Mouse (Mus musculus): Measurements from ENCODE around the gene Dnlz. TPM values are rescaled to one million over a fixed set of nuclear protein-coding genes. Genes with fewer than 3 reads are reported as not detected.

The Dnlz gene
- total RNA-seq, 2 experiments from 2014 or later = 14.8 to 16.3 TPM

GRCm38 (mm10) chr2:26324917-26325316 is 27.0 kb downstream of the Dnlz start:
- intact Hi-C loops (cut with DNase I) = loop anchor here (1.0 to 10.0 kb wide), 4 partner anchors 27 to 240 kb away; partner anchors contain the start of genes Dnlz, Inpp5e and Sec16a
- DNase-seq = peak; percentile 72 to 78

GRCm38 (mm10) chr2:26323589-26324325 is 28.2 kb downstream of the Dnlz start:
- peak in 1 of 2 experiments; percentile 60 for DNase-seq
- intact Hi-C loops (cut with DNase I) = loop anchor here (5.0 to 10.0 kb wide), 2 partner anchors 124 to 241 kb away; partner anchors contain the start of gene Sec16a

DNA sequence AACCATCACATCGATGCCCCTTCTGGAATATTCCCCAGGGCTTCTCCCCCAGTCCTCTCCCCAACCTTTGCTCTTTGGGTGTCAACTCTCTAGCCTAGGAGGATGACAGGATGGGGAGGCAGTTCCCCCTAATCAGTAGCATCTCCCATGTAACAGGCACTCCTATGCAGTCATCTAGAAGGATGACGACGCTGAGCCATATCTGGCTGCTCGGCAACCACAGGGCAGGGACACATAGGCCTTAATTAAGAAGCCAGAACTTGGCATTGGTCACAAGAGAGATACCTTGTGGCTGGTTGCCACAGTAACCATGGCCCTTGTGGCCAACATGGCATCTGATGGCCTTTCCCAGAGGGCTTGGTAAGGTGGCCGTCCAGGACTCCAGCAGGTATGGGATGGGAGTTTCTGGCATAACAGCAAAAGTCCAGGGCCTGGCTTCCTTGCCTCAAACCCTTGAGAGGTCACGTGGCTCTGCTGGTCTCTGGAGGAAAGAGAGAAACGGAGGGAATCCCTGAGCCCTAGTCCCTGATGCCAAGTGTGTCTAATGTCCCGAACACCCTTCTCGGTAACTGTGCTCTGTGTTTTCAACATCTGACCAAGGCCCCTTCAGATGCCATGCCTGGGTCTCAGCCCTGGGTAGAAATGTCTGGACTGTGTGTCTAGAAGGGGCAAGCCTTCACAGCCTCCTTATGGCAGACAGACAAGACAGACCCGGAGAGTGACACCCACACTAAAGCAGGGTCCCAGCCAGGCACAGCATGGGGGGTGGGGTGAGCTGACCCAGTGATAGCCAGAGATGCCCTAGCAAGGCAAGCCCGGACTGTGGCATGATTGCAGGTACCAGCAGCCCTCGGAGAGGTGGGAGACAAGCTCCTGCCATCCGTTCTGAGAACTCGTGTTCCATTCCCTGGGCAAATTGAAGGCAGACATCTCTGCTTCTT is 31.4 kb downstream of the Dnlz start:
- no peak for DNase-seq
- intact Hi-C loops (cut with DNase I) = loop anchor here (5.0 to 10.0 kb wide), 2 partner anchors 127 to 244 kb away; partner anchors contain the start of gene Sec16a

GRCm38 (mm10) chr2:26319519-26320244 is 32.2 kb downstream of the Dnlz start:
- DNase-seq = no peak
- intact Hi-C loops (cut with DNase I) = loop anchor here (5.0 to 10.0 kb wide), 3 partner anchors 33 to 245 kb away; partner anchors contain the start of genes Dnlz and Sec16a

DNA sequence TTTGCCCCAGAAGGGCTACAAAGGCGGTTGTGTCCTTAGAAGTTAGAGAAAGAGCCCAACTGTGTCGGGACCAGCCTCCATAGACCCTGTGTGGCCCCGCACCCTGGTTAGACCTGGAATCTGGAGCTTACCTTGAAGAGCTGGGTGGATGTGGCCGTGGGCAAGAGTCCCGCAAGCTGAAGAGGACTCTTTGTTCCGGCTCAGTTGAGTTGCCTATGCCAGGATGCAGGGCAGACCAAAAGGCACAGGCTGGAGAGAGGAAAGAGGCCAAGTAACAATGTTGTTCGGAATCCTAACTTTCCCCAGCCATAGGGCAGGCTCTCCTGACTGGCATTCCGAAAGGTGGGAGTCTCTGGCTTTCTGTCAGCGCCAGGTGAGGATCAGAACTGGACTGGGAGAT is 32.8 kb downstream of the Dnlz start:
- intact Hi-C loops (cut with DNase I) = loop anchor here (5.0 kb wide), 1 partner anchor 33 kb away; the partner anchor contains the start of gene Dnlz
- DNase-seq = no peak

- intact Hi-C loops (cut with DNase I) = loop anchor here (5.0 kb wide), 1 partner anchor 34 kb away; the partner anchor contains the start of gene Dnlz
Observed at GRCm38 (mm10) chr2:26317991-26318672, 33.8 kb downstream of the Dnlz start.

GRCm38 (mm10) chr2:26317371-26317770 is 34.5 kb downstream of the Dnlz start:
- DNase-seq = no peak
- intact Hi-C loops (cut with DNase I) = loop anchor here (5.0 kb wide), 1 partner anchor 35 kb away; the partner anchor contains the start of gene Dnlz

More at GRCm38 (mm10) chr2:26317991-26318672, 33.8 kb downstream of the Dnlz start:
- DNase-seq = no peak

DNA sequence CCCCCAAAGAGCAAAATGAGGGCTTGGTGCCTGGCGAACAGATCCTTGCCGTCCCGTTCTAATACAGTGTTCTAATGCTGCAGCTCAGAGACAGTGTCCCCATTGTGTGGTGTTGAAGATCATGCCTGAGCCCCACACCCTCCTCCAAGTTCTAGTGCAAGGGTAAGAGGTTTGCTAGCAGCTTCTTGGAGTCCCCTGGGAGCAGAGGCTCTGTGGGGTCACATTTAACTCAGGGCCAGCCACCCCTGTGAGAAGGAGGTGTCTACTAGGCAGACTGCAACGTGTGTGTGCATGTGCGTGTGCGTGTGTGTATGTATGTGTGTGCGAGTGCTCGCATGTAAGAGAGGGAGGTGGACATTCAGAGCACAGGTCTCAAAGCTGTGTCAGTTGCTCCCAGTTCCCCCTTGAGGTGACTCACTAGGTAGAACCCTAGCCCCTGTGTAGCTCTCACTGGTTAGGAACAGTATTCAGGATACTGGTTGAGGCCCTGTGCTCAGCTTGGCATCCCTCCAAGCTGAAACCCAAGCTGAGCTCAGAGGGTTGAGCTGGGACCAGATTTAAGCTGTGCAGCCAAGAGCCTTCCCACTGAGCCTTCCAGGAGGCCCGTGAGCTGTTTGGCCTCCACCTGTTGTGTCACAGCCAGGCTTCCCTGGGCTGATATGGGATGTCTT is 35.2 kb downstream of the Dnlz start:
- intact Hi-C loops (cut with DNase I) = loop anchor here (5.0 kb wide), 1 partner anchor 36 kb away; the partner anchor contains the start of gene Dnlz
- no peak for DNase-seq

DNA sequence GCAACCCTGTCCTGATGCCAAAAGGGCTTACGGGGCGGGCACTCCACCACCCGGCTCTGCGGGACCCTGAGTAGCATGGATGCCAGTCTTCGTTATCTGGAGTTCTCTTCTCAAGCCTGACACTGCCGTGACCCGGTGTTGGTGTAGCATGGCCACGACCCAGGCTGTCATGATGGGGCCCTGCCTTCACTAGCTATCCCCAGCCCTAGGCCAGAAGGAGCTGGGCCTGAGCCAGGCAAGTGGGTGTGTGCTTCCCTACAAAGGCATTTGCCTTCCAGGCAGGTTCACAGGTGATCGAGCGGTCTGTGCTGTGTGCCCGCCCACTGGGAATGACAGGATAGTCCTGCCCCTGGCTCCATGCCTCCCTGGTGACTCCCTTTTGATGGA is 36.0 kb downstream of the Dnlz start:
- DNase-seq = peak in 1 of 2 experiments; percentile 68
- intact Hi-C loops (cut with DNase I) = loop anchor here (5.0 kb wide), 1 partner anchor 36 kb away; the partner anchor contains the start of gene Dnlz

DNA sequence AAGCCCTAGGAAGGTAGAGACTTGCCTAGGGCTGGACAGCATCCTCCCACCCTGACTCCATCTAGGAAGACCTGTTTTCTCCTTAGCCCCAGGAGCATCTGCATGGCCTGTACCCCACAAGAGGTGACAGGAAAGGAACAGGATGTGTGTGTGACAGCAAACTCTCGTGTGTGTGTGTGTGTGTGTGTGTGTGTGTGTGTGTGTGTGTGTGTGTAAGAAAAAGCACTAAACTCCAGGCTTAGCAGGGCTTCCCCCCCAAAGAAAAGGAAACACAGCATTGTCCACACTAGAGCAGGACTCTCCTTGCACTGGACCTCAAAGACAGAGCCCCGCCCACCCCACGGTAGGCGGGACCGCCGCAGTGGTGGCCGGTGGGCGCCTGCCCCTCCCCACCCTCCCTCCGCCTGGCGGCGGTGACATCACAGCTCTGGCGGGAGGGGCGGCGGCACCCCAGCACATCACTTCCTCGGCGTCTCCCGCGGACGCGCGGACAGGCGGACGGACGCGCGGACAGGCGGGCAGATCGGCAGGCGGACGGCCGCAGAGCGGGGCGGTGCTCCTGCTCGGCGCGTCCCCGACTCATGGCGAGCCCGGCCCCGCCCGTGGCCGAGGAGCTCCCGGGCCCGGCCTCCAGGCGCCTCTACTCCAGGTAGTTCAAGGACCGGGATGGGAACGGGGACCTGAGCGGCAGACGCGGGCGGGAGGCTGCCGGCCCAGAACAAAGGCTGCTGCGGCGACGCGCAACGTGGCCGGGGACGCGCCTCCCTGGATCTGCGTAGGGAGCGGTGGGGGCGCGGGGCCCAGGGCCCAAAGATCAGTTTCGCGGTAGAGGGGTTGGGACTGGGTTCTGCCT is 36.6 kb downstream of the Dnlz start, which contains the start of gene Gpsm1:
Gpsm1 (plus strand) TSS at position 444 of the 853 bp plus-strand sequence.
- DNase-seq = peak; percentile 87 to 88
- intact Hi-C loops (cut with DNase I) = loop anchor here (5.0 kb wide), 1 partner anchor 37 kb away; the partner anchor contains the start of gene Dnlz

- DNase-seq = peak; percentile 79 to 81
- intact Hi-C loops (cut with DNase I) = loop anchor here (5.0 kb wide), 1 partner anchor 38 kb away; the partner anchor contains the start of gene Dnlz
Observed at GRCm38 (mm10) chr2:26314281-26315071, 37.4 kb downstream of the Dnlz start.

- intact Hi-C loops (cut with DNase I) = no loop called here
- DNase-seq = no peak
Observed at GRCm38 (mm10) chr2:26313394-26313793, 38.5 kb downstream of the Dnlz start.

GRCm38 (mm10) chr2:26312812-26313211 is 39.1 kb downstream of the Dnlz start:
- DNase-seq = peak in 1 of 2 experiments; percentile 42
- intact Hi-C loops (cut with DNase I) = no loop called here

- DNase-seq = no peak
- intact Hi-C loops (cut with DNase I) = no loop called here
Observed at GRCm38 (mm10) chr2:26311936-26312335, 40.0 kb downstream of the Dnlz start.

- peak; percentile 49 to 59 for DNase-seq
- intact Hi-C loops (cut with DNase I) = no loop called here
Observed at GRCm38 (mm10) chr2:26309739-26310138, 42.2 kb downstream of the Dnlz start.

DNA sequence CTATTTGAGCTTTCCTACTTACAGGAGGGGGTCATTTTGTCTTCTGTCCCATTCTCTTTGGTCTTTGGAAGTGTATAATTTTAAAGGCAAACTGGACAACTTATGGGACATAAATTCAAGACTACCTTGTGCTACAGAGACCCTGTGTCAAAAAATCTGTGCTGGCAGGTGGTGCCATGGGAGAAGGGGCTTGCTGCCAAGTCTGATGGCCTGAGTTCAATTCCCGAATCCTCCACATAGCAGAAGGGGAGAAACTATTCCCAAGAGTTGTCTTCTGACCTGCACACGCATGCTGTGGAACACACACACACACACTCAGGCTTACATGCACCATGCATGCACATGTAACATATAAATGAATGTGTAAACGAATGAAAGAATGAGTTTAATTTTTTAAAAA is 45.2 kb downstream of the Dnlz start:
- intact Hi-C loops (cut with DNase I) = no loop called here

DNA sequence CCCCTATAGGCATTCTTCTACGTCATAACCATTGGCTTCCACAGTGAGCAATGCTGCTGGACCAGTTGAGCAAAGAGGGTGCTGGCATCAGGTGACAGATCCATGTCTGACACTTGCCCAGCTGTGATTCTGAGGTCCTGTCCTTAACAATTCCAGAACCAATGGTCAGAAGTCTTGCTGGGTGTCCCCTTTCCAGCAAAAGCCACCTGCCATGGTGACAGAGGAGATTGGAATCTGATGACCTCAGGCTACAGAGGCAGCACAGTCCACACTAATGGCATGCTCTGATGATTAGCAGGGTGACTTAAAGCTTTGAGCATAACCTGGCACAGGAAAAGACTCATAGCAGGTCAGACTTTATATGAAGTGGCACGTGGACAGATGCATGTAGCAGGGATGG is 46.4 kb downstream of the Dnlz start:
- DNase-seq = no peak
- intact Hi-C loops (cut with DNase I) = no loop called here

More for the DNA sequence above, 45.2 kb downstream of the Dnlz start:
- no peak for DNase-seq

Measured in heart, postnatal 10 days (tissue).